Mouse (Mus musculus) duodenum, adult 2 months (tissue): Measurements from ENCODE around the gene U90926. TPM values are rescaled to one million over a fixed set of nuclear protein-coding genes. Genes with fewer than 3 reads are reported as not detected.

Experiments
- polyA plus RNA-seq: library from polyadenylated mRNA; depleted of rRNA; stranded (reverse); fragments of >200 nt; gene quantifications from 2 replicates; pipeline ENCODE4 v1.2.3, GENCODE M21; 2012; ENCODE audit warnings: low replicate concordance; rRNA removed

The U90926 gene
- not detected in 2 replicates for polyA plus RNA-seq

DNA sequence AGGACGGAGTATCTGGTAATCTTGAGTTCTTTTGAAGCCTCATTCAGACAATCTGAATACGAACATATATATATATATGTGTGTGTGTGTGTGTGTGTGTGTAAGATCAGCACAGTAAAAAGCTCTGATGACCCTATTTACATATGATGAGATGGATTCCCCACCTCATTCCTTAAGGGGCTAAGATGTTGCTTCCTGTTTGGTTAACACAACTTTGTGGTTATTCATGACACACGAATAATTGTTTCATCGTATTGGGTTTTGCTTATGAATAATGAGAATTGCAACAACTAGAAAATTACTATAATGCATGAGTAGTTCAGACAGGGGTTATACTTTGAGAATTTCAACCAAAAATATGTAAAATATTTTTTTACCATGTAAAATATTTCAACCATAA lies at the start of gene U90926:
Gene U90926, minus strand, starts transcription at position 101 of the 400 bp plus-strand sequence.

GRCm38 (mm10) chr5:92256218-92256617 lies 41.0 kb upstream of the U90926 start, which contains the start of gene Ppef2:
Gene Ppef2, minus strand, starts transcription at chr5:92256278.

Other genes with a start within 250 kb of the U90926 start
- gene Odaph, start 227.9 kb downstream of the U90926 start, polyA plus RNA-seq = not detected in 2 replicates
- 0.20 and 0.21 TPM in 2 replicates for gene Cdkl2, start 171.5 kb downstream of the U90926 start, polyA plus RNA-seq
- 3.8 and 5.1 TPM in 2 replicates for gene G3bp2, start 131.7 kb downstream of the U90926 start, polyA plus RNA-seq
- 15.4 and 21.6 TPM in 2 replicates for gene Uso1, start 77.5 kb downstream of the U90926 start, polyA plus RNA-seq
- gene Ppef2, start 40.9 kb upstream of the U90926 start, polyA plus RNA-seq = 0.27 and 1.1 TPM in 2 replicates
- gene Naaa, start 62.8 kb upstream of the U90926 start, polyA plus RNA-seq = 42.0 and 59.7 TPM in 2 replicates
- gene Sdad1, start 95.1 kb upstream of the U90926 start, polyA plus RNA-seq = 3.0 and 8.2 TPM in 2 replicates
- gene Cxcl9, start 112.7 kb upstream of the U90926 start, polyA plus RNA-seq = 0.61 and 2.8 TPM in 2 replicates
- 1.1 and 1.8 TPM in 2 replicates for gene Art3, start 116.4 kb upstream of the U90926 start, polyA plus RNA-seq
- gene Cxcl10, start 133.5 kb upstream of the U90926 start, polyA plus RNA-seq = 4.9 and 11.2 TPM in 2 replicates
- 3.4 and 4.5 TPM in 2 replicates for gene Nup54, start 219.8 kb upstream of the U90926 start, polyA plus RNA-seq